Mouse (Mus musculus): ENCODE results near the gene Dido1. TPM values are rescaled to one million over a fixed set of nuclear protein-coding genes. Genes with fewer than 3 reads are reported as not detected.
A peak's percentile ranks its signal among the peaks of the same experiment; 100 is the strongest.

Gene Dido1
- polyA plus RNA-seq, 1 experiment, result 26.6 TPM

- no peak for TF ChIP-seq CTCF (IDR thresholded peaks at IDR 0.05; ENCODE audit: control insufficient read depth, insufficient read depth, insufficient replicate concordance, low read depth, low read length)
- no peak for TF ChIP-seq POLR2A (IDR thresholded peaks at IDR 0.05; ENCODE audit: control insufficient read depth, low read depth, low read length)
- Histone ChIP-seq H3K4me1 (ENCODE audit: control insufficient read depth, insufficient read depth, low read length) (no peaks in the 10 kb centered on the region), H3K27ac (ENCODE audit: control insufficient read depth, insufficient read depth, low read depth, low read length) (no peak overlapping the region), H3K36me3 (ENCODE audit: control insufficient read depth, insufficient read depth, low read length) (no peaks in the 10 kb centered on the region), H3K27me3 (ENCODE audit: control insufficient read depth, insufficient read depth, low read length) (no peaks in the 10 kb centered on the region), H3K4me3 (ENCODE audit: control insufficient read depth, low read depth, low read length) (no peak overlapping the region)
These were observed 26.3 kb downstream of the Dido1 start for GRCm38 (mm10) chr2:180683524-180683923.

- Histone ChIP-seq H3K27me3 (ENCODE audit: control insufficient read depth, insufficient read depth, low read length) (no peaks in the 10 kb centered on the region), H3K4me1 (ENCODE audit: control insufficient read depth, insufficient read depth, low read length) (no peaks in the 10 kb centered on the region), H3K27ac (ENCODE audit: control insufficient read depth, insufficient read depth, low read depth, low read length) (no peak overlapping the region), H3K36me3 (ENCODE audit: control insufficient read depth, insufficient read depth, low read length) (no peaks in the 10 kb centered on the region), H3K4me3 (ENCODE audit: control insufficient read depth, low read depth, low read length) (no peak overlapping the region)
- TF ChIP-seq CTCF (IDR thresholded peaks at IDR 0.05; ENCODE audit: control insufficient read depth, insufficient read depth, insufficient replicate concordance, low read depth, low read length) (0 out of 2 replicates have a peak, but pooled peaks have one; percentile 15), POLR2A (IDR thresholded peaks at IDR 0.05; ENCODE audit: control insufficient read depth, low read depth, low read length) (no peak)
These were observed 28.6 kb downstream of the Dido1 start for GRCm38 (mm10) chr2:180681225-180681624.

DNA sequence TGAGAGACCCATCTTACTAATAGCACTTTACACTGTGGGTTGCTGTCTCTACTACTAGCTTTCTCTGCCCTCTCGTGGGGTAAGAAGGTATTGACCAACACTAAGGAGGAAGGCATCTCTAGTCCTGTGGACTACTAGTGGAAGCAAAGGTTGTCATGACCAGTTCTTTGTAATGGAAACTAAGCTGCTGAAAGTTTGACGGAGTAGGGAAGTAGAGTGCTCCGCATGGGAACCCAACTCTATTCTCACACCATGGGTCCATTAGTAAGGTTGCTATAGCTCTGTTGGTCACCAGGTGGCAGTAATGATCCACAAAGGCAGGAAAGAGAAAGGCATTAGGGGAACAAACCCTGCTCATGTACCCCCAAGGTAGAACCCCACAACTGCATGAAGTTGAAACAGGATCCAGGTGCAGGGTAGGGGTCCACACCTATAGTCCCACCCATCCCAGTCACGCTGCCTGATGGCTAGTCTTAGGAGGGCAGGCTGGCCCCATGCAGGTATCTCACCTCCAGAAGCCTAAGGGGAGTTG, 31.1 kb downstream of the Dido1 start:
- Histone ChIP-seq H3K27ac (ENCODE audit: control insufficient read depth, insufficient read depth, low read depth, low read length) (no peak overlapping the region), H3K27me3 (ENCODE audit: control insufficient read depth, insufficient read depth, low read length) (no peaks in the 10 kb centered on the region), H3K36me3 (ENCODE audit: control insufficient read depth, insufficient read depth, low read length) (peaks cover 1% of the 10 kb centered on the region; the same call in 1 of the 2 replicates), H3K4me1 (ENCODE audit: control insufficient read depth, insufficient read depth, low read length) (no peaks in the 10 kb centered on the region), H3K4me3 (ENCODE audit: control insufficient read depth, low read depth, low read length) (no peak overlapping the region)
- peak; percentile 31; the same call in 1 of the 2 replicates for TF ChIP-seq POLR2A (IDR thresholded peaks at IDR 0.05; ENCODE audit: control insufficient read depth, low read depth, low read length)
- TF ChIP-seq CTCF (IDR thresholded peaks at IDR 0.05; ENCODE audit: control insufficient read depth, insufficient read depth, insufficient replicate concordance, low read depth, low read length), result no peak; the same call in 1 of the 2 replicates

- H3K36me3 ChIP-seq (ENCODE audit: control insufficient read depth, insufficient read depth, low read length), result peaks cover 1% of the 10 kb centered on the region; the same call in 1 of the 2 replicates
These were observed 33.1 kb downstream of the Dido1 start for GRCm38 (mm10) chr2:180676706-180677105.

GRCm38 (mm10) chr2:180662008-180662407, 47.8 kb downstream of the Dido1 start:
- Histone ChIP-seq H3K36me3 (ENCODE audit: control insufficient read depth, insufficient read depth, low read length) (no peaks in the 10 kb centered on the region; the same call in 1 of the 2 replicates), H3K27me3 (ENCODE audit: control insufficient read depth, insufficient read depth, low read length) (no peaks in the 10 kb centered on the region), H3K27ac (ENCODE audit: control insufficient read depth, insufficient read depth, low read depth, low read length) (no peak overlapping the region), H3K4me1 (ENCODE audit: control insufficient read depth, insufficient read depth, low read length) (peaks cover 9% of the 10 kb centered on the region), H3K4me3 (ENCODE audit: control insufficient read depth, low read depth, low read length) (no peak overlapping the region)
- TF ChIP-seq CTCF (IDR thresholded peaks at IDR 0.05; ENCODE audit: control insufficient read depth, insufficient read depth, insufficient replicate concordance, low read depth, low read length) (no peak), POLR2A (IDR thresholded peaks at IDR 0.05; ENCODE audit: control insufficient read depth, low read depth, low read length) (no peak)

More at GRCm38 (mm10) chr2:180676706-180677105, 33.1 kb downstream of the Dido1 start:
- H3K27me3 ChIP-seq (ENCODE audit: control insufficient read depth, insufficient read depth, low read length), result no peaks in the 10 kb centered on the region
- TF ChIP-seq CTCF (IDR thresholded peaks at IDR 0.05; ENCODE audit: control insufficient read depth, insufficient read depth, insufficient replicate concordance, low read depth, low read length), result no peak
- no peak for TF ChIP-seq POLR2A (IDR thresholded peaks at IDR 0.05; ENCODE audit: control insufficient read depth, low read depth, low read length)
- H3K4me1 ChIP-seq (ENCODE audit: control insufficient read depth, insufficient read depth, low read length), result no peaks in the 10 kb centered on the region
- no peak overlapping the region for H3K4me3 ChIP-seq (ENCODE audit: control insufficient read depth, low read depth, low read length)
- no peak overlapping the region for H3K27ac ChIP-seq (ENCODE audit: control insufficient read depth, insufficient read depth, low read depth, low read length)

DNA sequence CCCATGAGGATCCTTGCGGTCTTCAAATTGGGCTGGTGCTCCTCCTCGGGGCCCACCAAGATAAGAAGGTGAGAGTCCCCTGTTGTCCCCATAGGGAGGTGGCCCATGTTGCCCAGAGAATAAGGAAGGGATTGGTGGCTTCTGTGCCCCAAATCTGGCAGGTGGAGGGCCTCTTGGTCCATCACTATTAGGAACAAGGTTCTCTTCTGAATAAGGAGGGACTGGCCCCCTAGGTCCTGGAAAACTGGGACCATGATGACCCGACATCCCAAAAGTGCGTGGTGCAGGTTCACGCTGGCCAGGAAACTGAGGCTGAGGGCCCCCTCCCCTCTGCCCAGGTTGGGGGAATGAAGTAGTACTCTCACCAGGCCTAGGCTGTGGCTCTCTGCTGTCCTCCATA, 49.3 kb downstream of the Dido1 start:
- TF ChIP-seq POLR2A (IDR thresholded peaks at IDR 0.05; ENCODE audit: control insufficient read depth, low read depth, low read length) (no peak), CTCF (IDR thresholded peaks at IDR 0.05; ENCODE audit: control insufficient read depth, insufficient read depth, insufficient replicate concordance, low read depth, low read length) (no peak)
- Histone ChIP-seq H3K4me3 (ENCODE audit: control insufficient read depth, low read depth, low read length) (no peak overlapping the region), H3K27ac (ENCODE audit: control insufficient read depth, insufficient read depth, low read depth, low read length) (no peak overlapping the region), H3K4me1 (ENCODE audit: control insufficient read depth, insufficient read depth, low read length) (peaks cover 9% of the 10 kb centered on the region), H3K36me3 (ENCODE audit: control insufficient read depth, insufficient read depth, low read length) (no peaks in the 10 kb centered on the region), H3K27me3 (ENCODE audit: control insufficient read depth, insufficient read depth, low read length) (no peaks in the 10 kb centered on the region)

DNA sequence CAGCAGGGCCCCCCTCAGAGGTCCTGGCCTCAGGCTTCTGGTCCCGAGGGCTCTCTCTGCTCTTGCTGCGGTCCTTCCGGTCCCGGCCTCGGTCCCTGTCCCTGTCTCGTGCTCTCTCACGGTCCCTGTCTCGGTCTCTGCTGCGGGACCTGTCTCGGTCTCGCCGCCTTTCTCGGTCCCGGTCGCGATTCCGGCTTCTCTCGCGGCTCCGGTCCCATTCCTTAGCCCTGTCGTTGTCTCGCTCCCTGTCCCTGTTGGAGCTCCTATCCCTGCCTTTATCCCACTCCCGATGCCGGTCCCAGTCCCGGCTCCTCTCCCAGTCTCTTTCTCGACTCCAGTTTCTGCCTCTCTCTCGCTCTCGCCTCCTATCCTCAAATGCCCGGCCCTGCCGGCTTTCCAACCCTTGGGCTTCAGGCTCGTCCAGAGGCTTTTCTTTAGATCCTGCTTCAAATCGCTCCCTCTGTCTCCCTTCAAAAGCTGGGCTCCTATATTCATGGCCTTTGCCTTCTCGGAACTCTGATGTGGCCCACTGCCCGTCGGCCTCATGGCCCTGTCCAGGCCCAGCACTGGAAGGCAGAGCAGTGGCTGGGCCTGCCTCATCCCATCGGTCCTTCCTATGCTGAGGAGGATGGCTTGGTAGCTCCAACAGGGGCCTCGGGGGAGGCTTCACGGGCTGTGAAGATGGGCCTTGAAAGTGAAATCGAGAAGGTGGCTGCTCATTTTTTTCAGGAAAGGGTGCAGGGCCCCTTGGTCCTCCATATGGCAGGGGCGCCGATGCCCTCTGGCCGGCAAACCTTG, 50.2 kb downstream of the Dido1 start:
- no peaks in the 10 kb centered on the region for H3K36me3 ChIP-seq (ENCODE audit: control insufficient read depth, insufficient read depth, low read length)
- H3K27ac ChIP-seq (ENCODE audit: control insufficient read depth, insufficient read depth, low read depth, low read length), result peak overlapping the region; percentile 58; the same call in 1 of the 2 replicates
- peak overlapping the region; percentile 72 for H3K4me3 ChIP-seq (ENCODE audit: control insufficient read depth, low read depth, low read length)
- no peaks in the 10 kb centered on the region for H3K27me3 ChIP-seq (ENCODE audit: control insufficient read depth, insufficient read depth, low read length)
- H3K4me1 ChIP-seq (ENCODE audit: control insufficient read depth, insufficient read depth, low read length), result peaks cover 9% of the 10 kb centered on the region
- TF ChIP-seq POLR2A (IDR thresholded peaks at IDR 0.05; ENCODE audit: control insufficient read depth, low read depth, low read length), result no peak
- no peak for TF ChIP-seq CTCF (IDR thresholded peaks at IDR 0.05; ENCODE audit: control insufficient read depth, insufficient read depth, insufficient replicate concordance, low read depth, low read length)
